Mouse (Mus musculus): ENCODE measurements around the gene Lyrm7. TPM values are rescaled to one million over a fixed set of nuclear protein-coding genes. Genes with fewer than 3 reads are reported as not detected.
"Not testable (repeated sequence)": the region's sequence is repeated elsewhere in the genome, so short reads cannot be mapped to it uniquely, and the experiment has no call there.

Lyrm7 gene
- total RNA-seq, 2 experiments from 2014 or later: 28.7 to 30.9 TPM

DNA sequence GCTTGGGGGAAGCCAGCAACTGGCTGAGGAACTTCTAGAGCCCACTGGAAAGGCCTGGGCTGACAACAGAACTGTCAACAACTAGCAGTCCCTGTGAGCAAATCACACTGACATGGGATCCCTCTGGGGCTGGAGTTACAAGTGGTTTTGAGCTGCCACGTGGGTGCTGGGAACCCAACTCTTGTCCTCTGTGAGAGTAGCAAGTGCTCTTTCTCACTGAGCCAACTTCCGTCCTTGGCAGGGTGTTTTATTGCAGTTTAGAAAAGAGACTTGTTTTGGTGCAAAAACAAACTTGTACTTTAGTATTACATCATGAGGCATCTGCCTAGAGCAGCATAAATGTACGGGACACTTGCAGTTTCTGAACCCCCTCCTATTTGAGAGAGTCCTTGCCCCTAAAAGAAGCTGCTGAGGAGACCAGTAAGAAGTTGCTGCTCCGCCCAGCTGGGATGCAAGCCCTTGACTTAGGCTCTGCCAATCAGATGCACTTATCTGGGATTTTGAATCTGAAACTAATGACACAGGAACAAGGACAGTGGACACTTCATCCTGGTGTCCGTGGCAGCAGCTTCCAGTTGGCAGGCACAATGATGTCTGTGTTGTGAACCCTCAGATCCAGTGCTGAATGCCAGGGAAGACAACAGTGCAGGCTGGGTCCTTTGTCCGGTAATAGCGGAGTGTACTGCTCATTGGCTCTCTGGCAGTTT, 11.3 kb upstream of the Lyrm7 start:
- Histone ChIP-seq H3K4me3 (no peak overlapping the region), H3K27ac (peak overlapping the region; percentile 59)
- no peak for TF ChIP-seq CTCF (conservative IDR thresholded peaks at IDR 0.05)
- no peak for DNase-seq (ENCODE audit: low spot score in 2 of 2)

DNA sequence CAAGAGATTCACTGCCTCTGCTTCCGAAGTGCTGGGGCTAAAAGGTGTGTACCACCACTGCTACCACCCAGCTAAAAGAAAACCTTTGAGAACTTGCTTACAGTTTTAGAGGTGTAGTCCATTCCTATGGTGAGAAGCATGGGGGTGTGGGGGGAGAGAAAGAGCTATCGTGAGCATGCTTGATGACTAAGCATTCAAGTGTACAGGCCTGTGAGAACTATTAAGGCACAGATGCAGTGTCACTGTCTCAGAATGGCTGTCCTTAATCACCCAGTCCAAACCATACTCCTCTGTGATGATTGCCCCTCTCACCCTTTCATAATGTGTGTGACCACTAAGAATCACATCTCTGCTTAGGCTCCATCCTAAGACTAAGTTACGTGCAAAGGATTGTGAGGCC, 8.6 kb upstream of the Lyrm7 start:
- Histone ChIP-seq H3K27ac (no peak overlapping the region; the same call in 1 of the 2 replicates), H3K4me3 (no peak overlapping the region)
- TF ChIP-seq CTCF (conservative IDR thresholded peaks at IDR 0.05): no peak
- no peak for DNase-seq (ENCODE audit: low spot score in 2 of 2)

DNA sequence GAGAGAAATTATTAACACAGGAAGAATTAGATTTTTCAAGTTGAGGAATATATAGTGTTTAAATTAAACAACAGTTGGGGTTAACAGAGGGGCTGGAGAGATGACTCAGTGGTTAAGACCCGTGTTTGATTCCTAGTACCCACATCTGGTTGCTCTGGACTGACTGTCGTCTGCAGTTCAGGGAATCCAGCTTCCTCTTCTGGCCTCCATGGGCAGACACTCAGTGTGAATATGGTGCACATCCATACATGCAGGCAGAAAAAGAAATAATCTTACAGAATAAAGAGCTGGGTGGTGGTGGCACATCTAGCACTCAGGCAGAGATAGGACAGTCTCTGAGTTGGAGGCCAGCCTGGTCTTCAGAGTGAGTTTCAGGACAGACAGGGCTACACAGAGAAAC, 7.7 kb upstream of the Lyrm7 start:
- no peak overlapping the region for H3K4me3 ChIP-seq
- DNase-seq (ENCODE audit: low spot score in 2 of 2): no peak
- H3K27ac ChIP-seq: no peak overlapping the region
- TF ChIP-seq CTCF (conservative IDR thresholded peaks at IDR 0.05): no peak

GRCm38 (mm10) chr11:54867903-54868434, 7.3 kb upstream of the Lyrm7 start:
- Histone ChIP-seq H3K27ac (no peak overlapping the region), H3K4me3 (peak overlapping the region; percentile 79)
- TF ChIP-seq CTCF (conservative IDR thresholded peaks at IDR 0.05): no peak
- DNase-seq (ENCODE audit: low spot score in 2 of 2): no peak

DNA sequence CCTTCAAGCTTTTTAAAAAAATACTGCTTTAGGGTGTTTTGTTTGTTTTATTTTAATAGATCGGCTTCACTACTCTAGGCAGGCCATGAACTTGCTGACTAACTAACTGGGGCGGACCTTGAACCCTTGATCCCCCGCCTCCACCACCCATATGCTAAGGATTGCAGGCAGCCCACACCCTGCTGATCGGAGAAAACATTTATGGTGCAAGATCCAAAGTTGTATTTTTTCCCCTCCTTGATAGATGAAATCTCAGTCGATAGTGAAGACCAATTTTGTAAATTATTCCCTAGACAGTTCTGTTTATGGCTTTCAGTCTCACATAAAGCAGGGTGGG, 6.3 kb upstream of the Lyrm7 start:
- no peak for TF ChIP-seq CTCF (conservative IDR thresholded peaks at IDR 0.05)
- no peak for DNase-seq (ENCODE audit: low spot score in 2 of 2)
- peak overlapping the region; percentile 99 for H3K27ac ChIP-seq
- peak overlapping the region; percentile 79 for H3K4me3 ChIP-seq

GRCm38 (mm10) chr11:54866119-54867048, 5.7 kb upstream of the Lyrm7 start, which contains the start of gene Hint1:
TSS of gene Hint1 (plus strand) at chr11:54866383.
- TF ChIP-seq CTCF (conservative IDR thresholded peaks at IDR 0.05): peak; percentile 62
- Histone ChIP-seq H3K27ac (peak within 1 kb of the TSS; percentile 99), H3K4me3 (peak within 1 kb of the TSS; percentile 79)
- peak; percentile 92 to 93 for DNase-seq (ENCODE audit: low spot score in 2 of 2)

DNA sequence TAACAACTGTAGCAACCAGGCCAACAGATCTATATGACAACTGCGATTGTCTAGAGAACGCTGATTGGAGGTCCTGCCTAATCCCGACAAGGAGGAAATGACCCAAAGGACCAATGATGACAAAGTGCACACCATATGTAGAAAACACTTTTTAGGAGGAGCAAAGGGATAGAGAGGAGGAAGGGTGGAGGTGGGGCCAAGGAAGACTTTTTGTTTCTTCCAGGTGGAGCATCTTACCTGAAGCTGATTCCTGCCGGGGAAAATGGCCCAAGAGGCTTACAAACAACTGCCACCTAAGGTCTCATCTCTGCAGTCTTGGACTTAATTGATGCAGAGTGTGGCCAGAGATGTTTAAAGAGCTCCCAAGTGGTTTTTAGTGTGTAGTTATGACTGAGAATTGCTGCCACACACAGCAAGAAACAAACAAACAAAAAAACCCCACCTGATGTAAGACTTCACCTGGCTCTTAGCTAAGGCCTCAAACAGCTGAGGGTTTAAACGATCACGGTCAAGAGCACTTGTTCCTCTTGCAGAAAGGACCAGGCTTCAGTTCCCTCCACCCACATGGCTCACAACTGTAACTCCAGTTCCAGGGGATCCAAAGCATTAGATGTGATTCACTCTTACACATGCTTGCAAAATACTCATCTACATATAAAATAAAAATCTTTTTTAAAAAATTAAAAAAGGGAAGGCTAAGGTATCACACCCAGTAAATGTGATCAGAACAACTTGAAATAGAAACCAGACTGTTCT, 4.8 kb upstream of the Lyrm7 start:
- TF ChIP-seq CTCF (conservative IDR thresholded peaks at IDR 0.05): no peak
- peak overlapping the region; percentile 79 for H3K4me3 ChIP-seq
- DNase-seq (ENCODE audit: low spot score in 2 of 2): no peak
- peak overlapping the region; percentile 99 for H3K27ac ChIP-seq

DNA sequence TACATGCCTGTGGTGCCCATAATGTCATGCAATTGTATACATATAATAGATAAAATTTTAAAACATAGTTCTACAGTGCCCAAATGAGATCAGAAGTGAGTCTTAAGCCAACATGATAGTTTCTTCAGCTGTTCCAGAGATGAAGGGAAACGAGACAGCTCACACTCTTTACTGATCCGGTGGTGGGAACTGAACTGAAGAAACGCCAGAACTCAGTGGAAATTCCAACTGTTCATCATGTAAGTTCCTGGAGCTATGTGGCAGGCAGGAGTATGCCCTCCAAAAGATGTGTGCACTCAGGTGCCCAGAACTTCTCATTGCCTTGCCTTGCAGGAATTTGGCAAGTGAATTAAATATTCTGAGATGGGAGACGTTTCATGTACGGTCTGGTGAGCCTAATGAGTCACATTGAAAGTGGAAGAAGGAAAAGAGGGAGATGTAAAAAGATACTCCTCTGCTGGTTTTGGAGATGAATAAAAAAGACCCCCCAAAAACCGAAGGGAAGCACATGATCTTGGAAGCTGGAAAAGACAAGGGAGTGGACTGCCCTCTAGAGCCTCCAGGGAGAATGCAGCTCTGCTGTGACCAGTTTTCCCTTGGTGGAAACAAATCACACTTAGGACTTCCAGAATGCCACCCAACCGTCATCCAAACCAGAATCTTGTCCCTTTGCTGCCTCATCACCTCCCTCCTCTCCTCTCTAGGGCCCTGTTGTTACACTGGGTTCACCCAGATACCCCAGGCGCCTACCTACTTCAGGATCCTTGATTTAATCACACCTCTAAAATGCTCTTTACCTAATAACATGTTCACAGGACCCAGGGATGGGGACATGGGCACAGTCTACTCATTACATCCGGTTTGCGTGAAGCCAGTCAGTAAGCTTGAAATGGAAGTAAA, 2.2 kb upstream of the Lyrm7 start:
- peak; percentile 96 for TF ChIP-seq CTCF (conservative IDR thresholded peaks at IDR 0.05)
- Histone ChIP-seq H3K27ac (peak overlapping the region; percentile 37; the same call in 1 of the 2 replicates), H3K4me3 (no peak overlapping the region)
- peak; percentile 67 to 74 for DNase-seq (ENCODE audit: low spot score in 2 of 2)

GRCm38 (mm10) chr11:54861471-54862420, 1.0 kb upstream of the Lyrm7 start:
- no peak for TF ChIP-seq CTCF (conservative IDR thresholded peaks at IDR 0.05)
- H3K4me3 ChIP-seq: no peak overlapping the region
- H3K27ac ChIP-seq: peak overlapping the region; percentile 99
- DNase-seq (ENCODE audit: low spot score in 2 of 2): no peak

DNA sequence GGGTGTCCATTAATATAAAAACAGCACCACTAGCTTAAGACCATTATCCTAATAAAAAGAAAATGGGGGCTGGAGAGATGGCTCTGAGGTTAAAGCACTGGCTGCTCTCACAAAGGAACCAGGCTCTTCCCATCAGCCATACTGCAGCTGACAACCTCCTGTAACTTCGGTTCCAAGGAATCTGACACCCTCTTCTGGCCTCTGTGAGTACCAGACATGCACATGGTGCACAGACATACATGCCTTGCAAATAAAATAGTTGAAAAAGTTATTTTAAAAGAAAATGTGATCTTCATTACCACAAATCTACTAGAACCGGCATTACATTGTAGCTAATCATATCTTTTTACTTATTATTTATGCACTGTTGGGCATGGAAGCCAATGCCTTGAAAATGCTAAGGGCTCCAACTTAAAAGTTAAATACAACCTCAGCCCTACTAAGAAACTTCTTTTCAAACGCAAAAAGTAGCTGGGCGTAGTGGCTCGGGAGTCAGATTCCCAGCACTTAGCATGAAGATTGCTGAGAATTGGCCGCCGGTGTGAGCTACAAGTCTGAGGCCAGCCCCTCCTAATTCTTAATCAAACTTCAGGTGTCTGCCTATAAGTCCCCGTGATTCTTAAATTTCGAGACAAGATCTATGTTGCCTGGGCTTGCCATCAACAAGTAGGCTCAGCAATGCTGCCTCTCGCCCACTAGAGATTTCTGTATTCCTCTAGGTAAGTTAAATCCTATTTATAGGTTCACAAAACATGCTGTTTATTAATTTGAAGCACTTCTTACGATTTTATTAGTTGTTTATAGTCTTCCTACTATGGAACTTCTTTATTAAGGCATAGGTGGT, 1.2 kb downstream of the Lyrm7 start:
- DNase-seq (ENCODE audit: low spot score in 2 of 2): no peak
- Histone ChIP-seq H3K4me3 (peak overlapping the region; percentile 78), H3K27ac (peak overlapping the region; percentile 99)
- peak; percentile 69 for TF ChIP-seq CTCF (conservative IDR thresholded peaks at IDR 0.05)

DNA sequence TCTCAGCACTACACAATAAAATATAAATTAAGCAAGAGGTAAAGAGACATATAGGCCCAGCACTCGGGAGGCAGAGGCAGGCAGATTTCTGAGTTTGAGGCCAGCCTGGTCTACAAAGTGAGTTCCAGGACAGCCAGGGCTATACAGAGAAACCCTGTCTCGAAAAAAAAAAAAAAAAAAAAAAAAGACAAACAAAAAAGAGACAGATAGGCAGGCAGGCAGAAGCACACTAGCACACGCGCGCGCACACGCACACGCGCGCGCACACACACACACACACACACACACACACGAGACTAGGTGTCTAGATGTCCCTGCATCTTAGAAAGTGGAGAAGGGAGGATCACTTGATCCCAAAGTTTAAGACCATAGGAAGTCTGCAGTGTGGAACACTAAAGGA, 1.8 kb downstream of the Lyrm7 start:
- not testable (repeated sequence) for H3K27ac ChIP-seq; DNase-seq (ENCODE audit: low spot score in 2 of 2)

More for the DNA sequence above, 1.8 kb downstream of the Lyrm7 start:
- H3K4me3 ChIP-seq: not testable (repeated sequence)
